Mouse (Mus musculus) lung, adult 2 months (tissue): ENCODE results near the gene Doc2g.

Source experiments
- CTCF ChIP-seq: fragments of 200-500 bp; IDR thresholded peaks from 2 replicates; pipeline ENCODE4 v1.5.1; 2011; ENCODE audit warnings: mild to moderate bottlenecking, low read length, control low read depth; ENCODE audit not compliant: insufficient read depth
- POLR2A ChIP-seq: fragments of 200-500 bp; IDR thresholded peaks from 2 replicates; pipeline ENCODE4 v1.6.1; 2011; ENCODE audit warnings: low read depth, mild to moderate bottlenecking, control low read depth, low read length, borderline replicate concordance; ENCODE audit errors: extremely low read depth

DNA sequence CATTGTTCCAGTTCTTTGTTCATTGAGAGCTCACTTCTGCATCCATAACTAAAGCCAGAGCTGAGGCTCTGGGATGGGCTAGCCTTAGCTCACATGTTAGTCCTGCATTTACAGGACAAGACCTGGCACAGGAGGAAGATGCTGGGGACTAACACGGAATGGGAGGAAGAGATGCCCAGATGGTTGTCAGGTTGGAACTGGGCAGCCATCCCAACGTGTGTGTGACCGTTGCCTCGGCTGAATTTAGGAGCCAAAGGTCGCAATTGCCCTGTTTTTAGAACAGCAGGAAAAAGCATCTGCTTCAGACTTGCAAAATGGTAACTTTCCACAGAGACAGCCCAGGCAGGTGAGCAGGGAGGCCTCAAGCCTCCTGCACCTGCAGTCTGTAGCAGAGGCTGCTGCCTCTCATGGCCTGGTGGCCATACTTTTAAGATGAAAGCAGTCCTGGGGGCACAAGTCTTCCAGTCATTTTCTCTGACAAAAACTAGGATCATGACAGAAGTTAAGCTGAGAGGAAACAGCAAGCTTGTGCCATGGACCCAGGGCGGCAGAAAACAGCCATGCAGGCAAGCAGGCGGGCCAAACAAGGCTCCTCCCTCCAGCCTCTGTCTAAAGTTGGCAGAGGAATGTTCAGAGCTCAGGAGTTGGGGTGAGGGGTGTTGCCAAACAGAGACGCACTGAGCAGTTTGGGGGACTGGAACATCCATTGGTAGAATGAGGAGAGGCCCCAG lies 52.3 kb downstream of the Doc2g start:
- TF ChIP-seq POLR2A (no peak), CTCF (no peak)
